Mouse (Mus musculus) forebrain, embryonic 10.5 days (tissue): ENCODE results near the gene Treh. TPM values are rescaled to one million over a fixed set of nuclear protein-coding genes. Genes with fewer than 3 reads are reported as not detected.

Experiments used
- DNase-seq: peaks from one replicate; pipeline ENCODE4 v3.0.0-alpha.2; 2017; ENCODE audit warnings: low spot score; ENCODE audit errors: extremely low spot score
- H3K27ac ChIP-seq: fragments of 300-500 bp; sonication (generic); 2 replicates; pipeline ENCODE4 v1.5.1; 2016; ENCODE audit warnings: mild to moderate bottlenecking
- H3K27me3 ChIP-seq: fragments of 300-500 bp; sonication (generic); 2 replicates; pipeline ENCODE4 v1.6.1; 2016; ENCODE audit warnings: mild to moderate bottlenecking; ENCODE audit not compliant: poor library complexity, severe bottlenecking
- H3K36me3 ChIP-seq: fragments of 300-500 bp; sonication (generic); replicated peaks from 2 replicates; pipeline ENCODE4 v1.6.1; 2016; ENCODE audit warnings: mild to moderate bottlenecking, moderate library complexity
- H3K4me1 ChIP-seq: fragments of 300-500 bp; sonication (generic); 2 replicates; pipeline ENCODE4 v1.6.1; 2016
- H3K4me3 ChIP-seq: fragments of 300-500 bp; sonication (generic); 2 replicates; pipeline ENCODE4 v1.5.1; 2016; ENCODE audit warnings: mild to moderate bottlenecking, moderate library complexity
- H3K9me3 ChIP-seq: fragments of 300-500 bp; sonication (generic); 2 replicates; pipeline ENCODE4 v1.6.1; 2016; ENCODE audit warnings: mild to moderate bottlenecking, moderate library complexity
- WGBS: fragments of 180-500 bp; shearing (Covaris S2); methylation state at CpG from one replicate; pipeline ENCODE4 v1.1.7; 2016; 5-methylcytosine and 5-hydroxymethylcytosine counted together
- polyA plus RNA-seq: library from polyadenylated mRNA; unstranded; fragments of >200 nt; fragmentation: Nextera tagmentation; extraction: Ambion mirVana; gene quantifications from 2 replicates; pipeline ENCODE4 v1.2.1, GENCODE M21; 2016

Gene Treh
- polyA plus RNA-seq, 1 experiment from 2014 or later = not detected

- Histone ChIP-seq H3K27me3 (no peaks in the 10 kb centered on the region), H3K4me1 (peaks cover 34% of the 10 kb centered on the region), H3K27ac (peak overlapping the region; percentile 31), H3K36me3 (peaks cover 42% of the 10 kb centered on the region), H3K4me3 (no peak overlapping the region), H3K9me3 (no peaks in the 10 kb centered on the region)
- DNase-seq = peak; percentile 77
- WGBS = 45% methylated on average over 14 of the region's 14 CpGs
These were observed 12.6 kb downstream of the Treh start for GRCm38 (mm10) chr9:44685346-44686330.

DNA sequence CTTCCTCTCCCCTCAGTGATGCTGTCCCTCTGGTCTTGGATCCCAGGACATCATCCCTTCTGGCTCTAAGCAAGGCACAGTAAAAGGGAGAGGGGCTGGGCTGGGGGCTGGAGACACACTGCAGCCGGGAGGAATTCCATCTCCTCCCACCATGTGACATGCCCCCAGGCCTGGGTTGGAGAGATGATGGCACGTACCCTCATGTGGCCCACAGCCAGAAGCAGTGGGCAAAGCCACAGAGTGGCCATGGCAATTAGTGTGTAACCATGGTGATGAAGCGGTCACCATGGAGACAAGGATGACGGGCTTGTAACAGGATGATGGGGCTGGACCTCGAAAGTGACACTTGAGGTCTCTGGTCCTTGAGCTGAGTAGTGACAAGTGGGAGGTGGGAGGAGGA is 13.6 kb downstream of the Treh start:
- no peaks in the 10 kb centered on the region for H3K27me3 ChIP-seq
- peaks cover 43% of the 10 kb centered on the region for H3K4me1 ChIP-seq
- 66% methylated on average over 5 of the region's 5 CpGs for WGBS
- no peak overlapping the region for H3K4me3 ChIP-seq
- H3K27ac ChIP-seq = peak overlapping the region; percentile 48; the same call in 1 of the 2 replicates
- H3K36me3 ChIP-seq = peaks cover 52% of the 10 kb centered on the region
- no peaks in the 10 kb centered on the region for H3K9me3 ChIP-seq
- DNase-seq = no peak

- 74% methylated on average over 9 of the region's 9 CpGs for WGBS
These were observed 15.0 kb downstream of the Treh start for GRCm38 (mm10) chr9:44688013-44688412.

GRCm38 (mm10) chr9:44690641-44691040 is 17.6 kb downstream of the Treh start:
- DNase-seq = no peak
- peaks cover 92% of the 10 kb centered on the region for H3K36me3 ChIP-seq
- WGBS = 53% methylated on average over 7 of the region's 7 CpGs

More at GRCm38 (mm10) chr9:44688013-44688412, 15.0 kb downstream of the Treh start:
- no peak overlapping the region for H3K4me3 ChIP-seq
- H3K4me1 ChIP-seq = peaks cover 43% of the 10 kb centered on the region
- H3K36me3 ChIP-seq = peaks cover 66% of the 10 kb centered on the region
- H3K27me3 ChIP-seq = no peaks in the 10 kb centered on the region
- H3K9me3 ChIP-seq = no peaks in the 10 kb centered on the region
- no peak for DNase-seq
- no peak overlapping the region for H3K27ac ChIP-seq

GRCm38 (mm10) chr9:44691671-44692520 is 18.9 kb downstream of the Treh start:
- WGBS = 87% methylated on average over 21 of the region's 21 CpGs
- Histone ChIP-seq H3K27me3 (no peaks in the 10 kb centered on the region), H3K27ac (no peak overlapping the region), H3K4me3 (no peak overlapping the region), H3K9me3 (no peaks in the 10 kb centered on the region), H3K36me3 (peaks cover 98% of the 10 kb centered on the region), H3K4me1 (peaks cover 23% of the 10 kb centered on the region)
- DNase-seq = no peak

More at GRCm38 (mm10) chr9:44690641-44691040, 17.6 kb downstream of the Treh start:
- H3K9me3 ChIP-seq = no peaks in the 10 kb centered on the region
- no peak overlapping the region for H3K4me3 ChIP-seq
- no peaks in the 10 kb centered on the region for H3K27me3 ChIP-seq
- peaks cover 36% of the 10 kb centered on the region for H3K4me1 ChIP-seq
- H3K27ac ChIP-seq = no peak overlapping the region

DNA sequence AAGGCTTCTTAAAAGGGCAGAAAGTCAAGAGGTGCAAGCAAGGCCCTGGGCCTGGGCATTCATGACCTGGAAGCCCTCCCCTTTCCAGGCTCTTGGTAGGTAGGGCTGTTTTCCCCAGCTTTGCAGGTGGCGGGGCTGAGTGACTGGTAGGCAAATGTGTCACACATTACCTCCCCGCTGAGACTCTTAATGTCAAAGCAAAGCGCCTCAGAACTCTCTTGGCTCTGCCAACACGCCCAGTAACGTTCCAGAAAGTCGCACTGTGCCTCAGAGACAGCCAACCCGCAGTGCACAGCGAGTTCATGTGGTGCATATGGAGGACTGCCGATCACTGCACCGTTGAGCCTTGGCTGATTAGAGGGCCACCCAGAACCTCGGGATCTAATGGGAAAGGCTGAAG is 20.0 kb downstream of the Treh start:
- Histone ChIP-seq H3K27me3 (no peaks in the 10 kb centered on the region), H3K9me3 (no peaks in the 10 kb centered on the region), H3K36me3 (peaks cover 98% of the 10 kb centered on the region), H3K27ac (no peak overlapping the region), H3K4me3 (no peak overlapping the region), H3K4me1 (peaks cover 15% of the 10 kb centered on the region)
- 92% methylated on average over 11 of the region's 11 CpGs for WGBS
- no peak for DNase-seq

DNA sequence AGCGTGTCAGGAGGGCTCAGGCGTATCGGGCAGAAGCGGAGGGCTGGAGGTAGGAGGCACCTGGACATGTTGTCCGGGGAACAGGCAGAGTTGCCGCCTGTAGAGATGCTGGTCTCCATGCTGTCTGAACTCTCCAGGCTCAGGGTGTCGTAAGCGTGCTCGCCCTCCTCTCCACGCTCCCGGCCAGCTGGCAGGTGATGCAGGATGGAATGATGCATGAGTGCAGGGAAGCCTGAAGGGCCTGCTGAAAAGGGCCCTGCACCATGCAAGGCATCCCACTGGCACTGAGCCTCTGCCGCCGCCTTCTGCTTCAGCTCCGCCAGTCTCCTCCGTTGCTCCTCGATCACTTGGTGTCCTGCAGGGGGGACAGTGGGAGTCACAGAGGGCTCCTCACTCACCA is 24.8 kb downstream of the Treh start:
- H3K36me3 ChIP-seq = peaks cover 100% of the 10 kb centered on the region
- H3K27ac ChIP-seq = no peak overlapping the region
- H3K27me3 ChIP-seq = no peaks in the 10 kb centered on the region
- no peaks in the 10 kb centered on the region for H3K9me3 ChIP-seq
- no peaks in the 10 kb centered on the region for H3K4me1 ChIP-seq
- WGBS = 90% methylated on average over 16 of the region's 16 CpGs
- no peak overlapping the region for H3K4me3 ChIP-seq
- DNase-seq = no peak

DNA sequence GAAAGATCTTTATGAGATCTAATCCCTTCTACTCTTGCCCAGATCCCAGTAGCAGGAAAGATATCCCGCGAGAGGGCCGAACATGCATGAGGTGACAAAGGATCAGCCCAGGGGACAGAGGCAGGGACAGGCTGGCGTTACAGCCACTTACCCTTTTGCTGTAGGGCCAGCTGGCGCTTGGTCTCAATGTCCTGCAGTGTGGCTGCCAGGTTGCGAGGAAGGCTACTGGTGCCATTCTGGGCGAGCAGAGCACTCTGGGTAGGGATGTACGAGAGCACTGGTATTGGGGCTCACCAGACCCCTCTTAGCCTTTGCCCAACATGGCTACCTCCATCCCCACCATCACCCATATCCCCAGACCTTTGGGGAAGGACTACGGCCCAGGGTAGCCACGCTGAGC is 26.2 kb downstream of the Treh start:
- DNase-seq = no peak
- 90% methylated on average over 10 of the region's 10 CpGs for WGBS
- Histone ChIP-seq H3K27ac (no peak overlapping the region), H3K9me3 (no peaks in the 10 kb centered on the region), H3K4me1 (no peaks in the 10 kb centered on the region), H3K36me3 (peaks cover 100% of the 10 kb centered on the region), H3K4me3 (no peak overlapping the region), H3K27me3 (no peaks in the 10 kb centered on the region)

GRCm38 (mm10) chr9:44699730-44700129 is 26.7 kb downstream of the Treh start:
- no peak for DNase-seq
- WGBS = 89% methylated on average over 5 of the region's 5 CpGs
- Histone ChIP-seq H3K4me1 (no peaks in the 10 kb centered on the region), H3K4me3 (no peak overlapping the region), H3K27ac (no peak overlapping the region), H3K27me3 (no peaks in the 10 kb centered on the region), H3K9me3 (no peaks in the 10 kb centered on the region), H3K36me3 (peaks cover 99% of the 10 kb centered on the region)

- H3K4me3 ChIP-seq = peak overlapping the region; percentile 55
- H3K27ac ChIP-seq = peak overlapping the region; percentile 77
- H3K27me3 ChIP-seq = peaks cover 14% of the 10 kb centered on the region
- peaks cover 24% of the 10 kb centered on the region for H3K4me1 ChIP-seq
- H3K36me3 ChIP-seq = peaks cover 92% of the 10 kb centered on the region
- 22% methylated on average over 28 of the region's 28 CpGs for WGBS
- no peaks in the 10 kb centered on the region for H3K9me3 ChIP-seq
- DNase-seq = peak; percentile 32
These were observed 34.9 kb downstream of the Treh start for GRCm38 (mm10) chr9:44707749-44708428.

- H3K9me3 ChIP-seq = no peaks in the 10 kb centered on the region
- peaks cover 92% of the 10 kb centered on the region for H3K36me3 ChIP-seq
- 4% methylated on average over 24 of the region's 24 CpGs for WGBS
- H3K4me1 ChIP-seq = peaks cover 24% of the 10 kb centered on the region
- peak overlapping the region; percentile 77 for H3K27ac ChIP-seq
- peak overlapping the region; percentile 55 for H3K4me3 ChIP-seq
- H3K27me3 ChIP-seq = peaks cover 14% of the 10 kb centered on the region
- peak; percentile 65 for DNase-seq
These were observed 35.4 kb downstream of the Treh start for GRCm38 (mm10) chr9:44708429-44708765.

DNA sequence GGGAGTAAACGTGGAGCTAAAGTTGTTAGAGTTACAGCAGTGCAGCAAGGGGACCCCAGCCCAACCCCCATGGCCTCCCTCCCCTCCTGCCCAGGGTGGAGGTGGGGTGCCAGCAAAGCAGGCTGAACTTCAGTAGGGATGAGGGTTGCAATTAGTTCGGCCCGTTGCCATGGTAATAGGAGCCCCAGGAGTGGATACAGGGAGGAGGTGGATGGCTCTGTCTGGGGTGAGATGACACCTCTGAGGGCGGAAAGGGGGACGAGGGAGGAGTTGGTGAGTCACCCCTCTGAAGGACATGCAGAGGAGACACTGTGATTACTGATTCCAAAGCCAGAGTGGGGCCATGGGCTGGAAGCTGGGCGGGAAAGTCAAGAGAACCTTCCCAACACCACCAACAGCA is 35.9 kb downstream of the Treh start:
- H3K27me3 ChIP-seq = peaks cover 14% of the 10 kb centered on the region
- no peaks in the 10 kb centered on the region for H3K9me3 ChIP-seq
- DNase-seq = no peak
- peak overlapping the region; percentile 77 for H3K27ac ChIP-seq
- peaks cover 24% of the 10 kb centered on the region for H3K4me1 ChIP-seq
- H3K36me3 ChIP-seq = peaks cover 92% of the 10 kb centered on the region
- peak overlapping the region; percentile 55 for H3K4me3 ChIP-seq
- 23% methylated on average over 6 of the region's 6 CpGs for WGBS
